Mouse (Mus musculus) embryonic facial prominence, embryonic 11.5 days (tissue): ENCODE data around the gene Rnf26. TPM values are rescaled to one million over a fixed set of nuclear protein-coding genes. Genes with fewer than 3 reads are reported as not detected.

Experiments used
- ATAC-seq: fragments of 200-750 bp; cut with Nextera tagmentation; replicated peaks from 2 replicates; pipeline ENCODE4 v1.8.0; 2017; ENCODE audit warnings: low read depth; ENCODE audit not compliant: insufficient number of reproducible peaks, low FRiP score, low TSS enrichment
- DNase-seq: peaks from one replicate; pipeline ENCODE4 v3.0.0-alpha.2; 2015; ENCODE audit warnings: low spot score
- H3K27ac ChIP-seq: fragments of 300-500 bp; sonication (generic); replicated peaks from 2 replicates; pipeline ENCODE4 v1.5.1; 2014; ENCODE audit warnings: mild to moderate bottlenecking, low read depth, low read length, control low read depth
- H3K27me3 ChIP-seq: fragments of 300-500 bp; sonication (generic); 2 replicates; pipeline ENCODE4 v1.6.1; 2014; ENCODE audit warnings: mild to moderate bottlenecking, low read length, moderate library complexity, mixed read lengths; ENCODE audit not compliant: control insufficient read depth, insufficient read depth
- H3K36me3 ChIP-seq: fragments of 300-500 bp; sonication (generic); replicated peaks from 2 replicates; pipeline ENCODE4 v1.6.1; 2014; ENCODE audit warnings: low read depth, mild to moderate bottlenecking, low read length, moderate library complexity, mixed read lengths; ENCODE audit not compliant: control insufficient read depth, insufficient read depth
- H3K4me1 ChIP-seq: fragments of 300-500 bp; sonication (generic); 2 replicates; pipeline ENCODE4 v1.6.1; 2014; ENCODE audit warnings: low read length, mixed read lengths; ENCODE audit not compliant: control insufficient read depth, insufficient read depth
- H3K4me2 ChIP-seq: fragments of 300-500 bp; sonication (generic); 2 replicates; pipeline ENCODE4 v1.6.1; 2014; ENCODE audit warnings: low read depth, mild to moderate bottlenecking, control low read depth, low read length, moderate library complexity
- H3K4me3 ChIP-seq: fragments of 300-500 bp; sonication (generic); 2 replicates; pipeline ENCODE4 v1.5.1; 2014; ENCODE audit warnings: low read depth, low read length, control low read depth
- H3K9ac ChIP-seq: fragments of 300-500 bp; sonication (generic); replicated peaks from 2 replicates; pipeline ENCODE4 v1.6.1; 2014; ENCODE audit warnings: mild to moderate bottlenecking, control low read depth, low read length
- H3K9me3 ChIP-seq: fragments of 300-500 bp; sonication (generic); replicated peaks from 2 replicates; pipeline ENCODE4 v1.6.1; 2016; ENCODE audit warnings: mild to moderate bottlenecking, low read length, inconsistent platforms, mixed read lengths; ENCODE audit not compliant: control insufficient read depth
- WGBS: fragments of 180-500 bp; shearing (Covaris S2); extraction: QIAGEN DNeasy Blood & Tissue Kit; methylation state at CpG from one replicate; pipeline ENCODE4 v1.1.7; 2014; 5-methylcytosine and 5-hydroxymethylcytosine counted together
- polyA plus RNA-seq: library from polyadenylated mRNA; unstranded; fragments of >200 nt; fragmentation: Nextera tagmentation; extraction: Ambion mirVana; gene quantifications from 2 replicates; pipeline ENCODE4 v1.2.1, GENCODE M21; 2014

Rnf26 gene
- polyA plus RNA-seq, 1 experiment from 2014 or later, result 59.5 TPM

- 58% methylated on average over 9 of the region's 9 CpGs for WGBS
- ATAC-seq (no peak), DNase-seq (peak; percentile 48)
- Histone ChIP-seq H3K9me3 (no peaks in the 10 kb centered on the region), H3K4me1 (peaks cover 11% of the 10 kb centered on the region; the same call in 1 of the 2 replicates), H3K4me3 (no peak overlapping the region), H3K36me3 (no peaks in the 10 kb centered on the region), H3K4me2 (no peak overlapping the region; the same call in 1 of the 2 replicates), H3K27ac (no peak overlapping the region), H3K9ac (no peak overlapping the region), H3K27me3 (no peaks in the 10 kb centered on the region)
These were observed 38.7 kb downstream of the Rnf26 start for GRCm38 (mm10) chr9:44074395-44075275.

DNA sequence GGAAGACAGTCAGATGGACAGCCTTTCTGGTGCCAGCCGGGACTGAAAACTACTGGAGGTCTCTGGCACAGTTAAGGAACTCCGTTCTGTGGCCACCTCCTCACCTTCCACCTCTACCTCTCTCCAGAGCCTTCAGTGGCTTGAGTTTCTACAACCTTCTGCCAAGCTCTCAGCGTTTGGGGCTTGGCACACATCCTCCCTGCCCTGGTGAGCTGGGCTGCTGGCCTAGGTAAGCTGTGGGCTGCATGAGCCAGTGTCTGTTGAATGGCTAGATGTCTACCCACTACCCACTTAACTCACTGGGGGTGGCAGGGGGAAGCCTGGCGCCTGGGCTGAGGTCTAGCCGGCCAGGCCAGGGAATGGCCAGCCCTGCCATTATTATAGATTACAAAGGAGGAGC, 40.2 kb downstream of the Rnf26 start:
- no peak for DNase-seq
- H3K9me3 ChIP-seq, result no peaks in the 10 kb centered on the region
- WGBS, result 64% methylated on average over 5 of the region's 5 CpGs
- H3K4me1 ChIP-seq, result peaks cover 11% of the 10 kb centered on the region; the same call in 1 of the 2 replicates
- H3K4me3 ChIP-seq, result no peak overlapping the region
- no peaks in the 10 kb centered on the region for H3K27me3 ChIP-seq
- no peak overlapping the region for H3K4me2 ChIP-seq
- H3K36me3 ChIP-seq, result no peaks in the 10 kb centered on the region
- no peak for ATAC-seq
- H3K27ac ChIP-seq, result no peak overlapping the region
- no peak overlapping the region; the same call in 1 of the 2 replicates for H3K9ac ChIP-seq

DNA sequence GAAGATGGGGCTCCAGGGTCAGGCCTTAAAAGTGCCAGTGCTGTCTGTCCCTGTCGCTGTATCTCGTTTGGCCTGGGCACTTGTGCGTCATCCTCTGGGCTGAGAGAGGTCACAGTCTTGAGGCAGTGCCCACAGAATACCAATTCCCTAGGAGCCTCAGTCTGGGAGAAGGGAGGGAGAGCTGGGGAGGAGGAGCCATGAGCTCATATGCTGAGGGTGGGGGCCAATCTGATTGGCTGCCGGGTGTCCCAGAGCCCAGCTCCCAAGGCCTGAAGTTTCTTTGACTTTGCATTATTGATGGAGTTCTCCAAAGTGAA, 40.8 kb downstream of the Rnf26 start:
- Histone ChIP-seq H3K4me1 (peaks cover 11% of the 10 kb centered on the region; the same call in 1 of the 2 replicates), H3K4me2 (no peak overlapping the region), H3K27ac (no peak overlapping the region), H3K9me3 (no peaks in the 10 kb centered on the region), H3K27me3 (no peaks in the 10 kb centered on the region), H3K36me3 (no peaks in the 10 kb centered on the region), H3K4me3 (no peak overlapping the region), H3K9ac (no peak overlapping the region)
- DNase-seq (peak; percentile 43), ATAC-seq (no peak)
- 28% methylated on average over 4 of the region's 4 CpGs for WGBS

DNA sequence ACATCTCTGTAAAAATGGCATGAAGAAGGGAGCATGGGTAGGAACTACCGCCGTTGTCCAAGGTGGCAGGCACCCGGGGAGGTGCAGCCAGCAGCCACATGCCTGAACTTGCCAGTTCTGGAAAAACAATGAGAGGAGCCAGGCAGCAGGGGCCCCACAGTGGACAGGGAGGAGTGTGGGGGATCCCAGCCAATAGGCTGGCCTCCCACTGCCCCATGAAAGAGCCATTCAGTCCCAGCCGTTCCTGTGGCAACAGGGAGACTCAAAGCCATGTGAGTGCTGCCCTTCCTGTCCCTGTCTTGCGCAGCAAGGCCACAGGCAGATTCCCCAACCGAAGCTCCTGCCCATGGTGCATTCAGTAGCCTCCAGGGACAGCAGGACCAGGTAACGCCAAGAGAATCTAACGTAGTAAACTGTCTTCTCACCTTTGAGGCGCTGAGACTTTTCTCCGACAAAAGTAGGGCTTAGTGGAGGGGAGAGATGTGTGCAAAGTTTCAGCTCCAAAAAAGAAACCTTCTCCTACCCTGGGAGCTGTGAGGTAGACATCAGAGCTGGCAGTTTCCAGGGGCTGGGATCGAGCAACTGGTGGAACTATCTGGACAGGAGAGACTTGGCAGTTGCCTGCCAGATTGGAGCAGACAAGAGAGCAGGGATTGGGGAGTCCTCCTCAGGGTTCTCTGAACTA, 41.3 kb downstream of the Rnf26 start:
- Histone ChIP-seq H3K4me2 (peak overlapping the region; percentile 10; the same call in 1 of the 2 replicates), H3K4me3 (no peak overlapping the region), H3K9ac (no peak overlapping the region), H3K27me3 (no peaks in the 10 kb centered on the region), H3K9me3 (no peaks in the 10 kb centered on the region), H3K36me3 (no peaks in the 10 kb centered on the region), H3K4me1 (peaks cover 11% of the 10 kb centered on the region; the same call in 1 of the 2 replicates), H3K27ac (no peak overlapping the region)
- 20% methylated on average over 11 of the region's 11 CpGs for WGBS
- DNase-seq (peak; percentile 67), ATAC-seq (peak; percentile 71)

GRCm38 (mm10) chr9:44070844-44071231, 42.5 kb downstream of the Rnf26 start:
- no peak for ATAC-seq
- DNase-seq, result peak; percentile 43
- Histone ChIP-seq H3K4me1 (peaks cover 11% of the 10 kb centered on the region; the same call in 1 of the 2 replicates), H3K4me2 (no peak overlapping the region), H3K4me3 (no peak overlapping the region), H3K27ac (no peak overlapping the region), H3K36me3 (no peaks in the 10 kb centered on the region), H3K27me3 (no peaks in the 10 kb centered on the region), H3K9me3 (no peaks in the 10 kb centered on the region), H3K9ac (no peak overlapping the region)
- WGBS, result 35% methylated on average over 8 of the region's 8 CpGs

DNA sequence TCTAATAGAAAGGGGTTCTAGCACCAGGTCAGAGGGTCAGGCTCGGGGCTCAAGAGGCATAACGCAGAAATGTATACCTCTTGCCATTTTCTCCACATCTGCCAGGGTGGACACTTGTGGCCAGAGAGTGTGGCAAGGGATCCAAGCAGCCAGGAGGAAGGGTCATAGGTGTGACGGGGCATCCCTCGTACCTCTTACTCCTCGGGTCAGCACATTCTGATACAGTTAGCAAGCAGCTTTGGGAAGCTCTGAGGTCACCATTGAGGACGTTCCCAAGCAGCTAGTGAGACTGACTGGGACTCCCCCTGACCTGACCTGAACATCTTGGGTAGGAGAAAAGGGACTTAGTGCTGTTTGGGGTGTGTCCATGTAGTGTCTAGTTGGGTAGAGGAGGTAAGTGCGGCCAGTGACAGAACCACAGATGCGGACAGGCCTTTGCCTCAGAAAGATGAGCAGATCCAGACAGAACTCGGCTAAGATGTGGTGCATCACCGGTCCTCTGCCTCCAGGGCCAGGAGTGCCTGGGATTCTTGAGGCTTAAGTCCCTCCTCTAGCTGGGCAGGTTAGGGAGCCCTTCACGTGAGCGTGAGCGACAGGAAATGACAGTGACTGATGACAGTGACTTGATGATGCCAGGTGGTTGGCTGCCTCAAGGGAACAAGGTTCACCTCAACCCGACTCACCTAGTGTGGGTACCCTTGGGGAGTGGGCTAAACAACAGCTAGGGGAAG, 43.0 kb downstream of the Rnf26 start:
- Histone ChIP-seq H3K4me3 (no peak overlapping the region), H3K9me3 (no peaks in the 10 kb centered on the region), H3K4me1 (peaks cover 11% of the 10 kb centered on the region; the same call in 1 of the 2 replicates), H3K27me3 (no peaks in the 10 kb centered on the region), H3K4me2 (no peak overlapping the region), H3K36me3 (no peaks in the 10 kb centered on the region), H3K9ac (no peak overlapping the region), H3K27ac (no peak overlapping the region)
- ATAC-seq (no peak), DNase-seq (no peak)
- 58% methylated on average over 14 of the region's 14 CpGs for WGBS

DNA sequence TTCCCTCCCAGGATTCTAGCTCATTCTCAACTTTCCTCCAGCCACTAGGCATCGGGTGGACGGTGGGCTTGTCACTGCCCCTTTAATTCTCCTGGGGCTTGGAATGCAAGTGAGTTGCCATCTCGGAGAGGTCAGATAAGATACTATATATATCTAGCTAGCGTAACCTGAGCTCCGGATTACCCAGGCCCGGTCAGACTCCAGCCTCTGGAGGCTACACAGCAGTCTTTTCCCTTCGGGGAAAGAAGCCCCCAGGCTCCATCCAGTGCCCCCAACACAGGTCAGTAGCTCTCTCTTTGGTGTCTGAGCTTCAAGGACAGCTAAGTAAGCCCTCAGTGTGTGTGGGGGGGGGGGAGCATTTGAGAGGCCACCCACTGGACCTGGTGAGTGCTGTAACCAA, 44.1 kb downstream of the Rnf26 start:
- Histone ChIP-seq H3K27ac (no peak overlapping the region), H3K4me2 (no peak overlapping the region), H3K9ac (no peak overlapping the region), H3K36me3 (no peaks in the 10 kb centered on the region), H3K9me3 (no peaks in the 10 kb centered on the region), H3K27me3 (no peaks in the 10 kb centered on the region), H3K4me1 (peaks cover 11% of the 10 kb centered on the region; the same call in 1 of the 2 replicates), H3K4me3 (no peak overlapping the region)
- DNase-seq, result no peak
- no peak for ATAC-seq
- WGBS, result 11% methylated on average over 7 of the region's 7 CpGs
